Mouse (Mus musculus) neural tube, embryonic 13.5 days (tissue): ENCODE measurements around the gene Vmn1r125. TPM values are rescaled to one million over a fixed set of nuclear protein-coding genes. Genes with fewer than 3 reads are reported as not detected.
"Not testable (repeated sequence)": the region's sequence is repeated elsewhere in the genome, so short reads cannot be mapped to it uniquely, and the experiment has no call there.

Experiments used
- ATAC-seq: fragments of 200-750 bp; cut with Nextera tagmentation; 2 replicates; pipeline ENCODE4 v1.8.0; 2017; ENCODE audit warnings: low read depth, mild to moderate bottlenecking, moderate TSS enrichment, moderate library complexity
- H3K27ac ChIP-seq: fragments of 300-500 bp; sonication (generic); replicated peaks from 2 replicates; pipeline ENCODE4 v1.5.1; 2015; ENCODE audit warnings: moderate library complexity, mild to moderate bottlenecking, inconsistent platforms
- H3K27me3 ChIP-seq: fragments of 300-500 bp; sonication (generic); 2 replicates; pipeline ENCODE4 v1.6.1; 2015; ENCODE audit warnings: mild to moderate bottlenecking, inconsistent platforms
- H3K36me3 ChIP-seq: fragments of 300-500 bp; sonication (generic); 2 replicates; pipeline ENCODE4 v1.6.1; 2015; ENCODE audit warnings: mild to moderate bottlenecking, inconsistent platforms
- H3K4me1 ChIP-seq: fragments of 300-500 bp; sonication (generic); replicated peaks from 2 replicates; pipeline ENCODE4 v1.6.1; 2015; ENCODE audit warnings: inconsistent platforms
- H3K4me2 ChIP-seq: fragments of 300-500 bp; sonication (generic); 2 replicates; pipeline ENCODE4 v1.6.1; 2015; ENCODE audit warnings: inconsistent platforms, mild to moderate bottlenecking, moderate library complexity
- H3K4me3 ChIP-seq: fragments of 300-500 bp; sonication (generic); 2 replicates; pipeline ENCODE4 v1.5.1; 2015; ENCODE audit warnings: mild to moderate bottlenecking, inconsistent platforms
- H3K9ac ChIP-seq: fragments of 300-500 bp; sonication (generic); 2 replicates; pipeline ENCODE4 v1.6.1; 2015; ENCODE audit warnings: moderate library complexity, mild to moderate bottlenecking, inconsistent platforms
- H3K9me3 ChIP-seq: fragments of 300-500 bp; sonication (generic); 2 replicates; pipeline ENCODE4 v1.6.1; 2016; ENCODE audit warnings: inconsistent platforms
- WGBS: fragments of 180-500 bp; shearing (Covaris S2); methylation state at CpG from one replicate; pipeline ENCODE4 v1.1.7; 2015; 5-methylcytosine and 5-hydroxymethylcytosine counted together
- polyA plus RNA-seq: library from polyadenylated mRNA; unstranded; fragments of >200 nt; fragmentation: Nextera tagmentation; extraction: Ambion mirVana; gene quantifications from 2 replicates; pipeline ENCODE4 v1.2.1, GENCODE M21; 2015

The Vmn1r125 gene
- polyA plus RNA-seq, result not detected in 2 replicates

DNA sequence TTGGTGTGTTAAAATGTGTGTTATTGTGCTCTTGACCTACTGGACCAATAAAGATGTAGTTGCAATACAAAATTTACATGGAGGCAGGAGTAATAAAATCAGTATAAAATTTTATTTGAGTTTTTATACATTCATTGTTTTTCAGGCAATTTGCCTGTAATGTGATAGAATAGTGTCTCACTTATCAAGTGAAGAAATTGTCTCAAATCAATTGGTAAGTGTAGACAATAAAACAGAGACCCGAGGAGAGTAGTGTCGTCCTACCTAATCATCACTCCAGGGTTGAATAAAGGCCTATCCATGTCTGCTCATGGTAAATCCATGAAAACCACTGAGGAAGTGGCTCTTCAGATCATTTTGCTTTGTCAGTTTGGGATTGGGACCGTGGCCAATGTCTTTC lies at the start of gene Vmn1r125:
Gene Vmn1r125, plus strand, starts transcription at position 301 of the 400 bp plus-strand sequence.
- not testable (repeated sequence) for H3K4me1 ChIP-seq, H3K4me2 ChIP-seq, H3K27ac ChIP-seq, H3K9me3 ChIP-seq, H3K9ac ChIP-seq, H3K27me3 ChIP-seq, H3K4me3 ChIP-seq, H3K36me3 ChIP-seq, ATAC-seq
- WGBS, result 75% methylated on average over 3 of the region's 3 CpGs

DNA sequence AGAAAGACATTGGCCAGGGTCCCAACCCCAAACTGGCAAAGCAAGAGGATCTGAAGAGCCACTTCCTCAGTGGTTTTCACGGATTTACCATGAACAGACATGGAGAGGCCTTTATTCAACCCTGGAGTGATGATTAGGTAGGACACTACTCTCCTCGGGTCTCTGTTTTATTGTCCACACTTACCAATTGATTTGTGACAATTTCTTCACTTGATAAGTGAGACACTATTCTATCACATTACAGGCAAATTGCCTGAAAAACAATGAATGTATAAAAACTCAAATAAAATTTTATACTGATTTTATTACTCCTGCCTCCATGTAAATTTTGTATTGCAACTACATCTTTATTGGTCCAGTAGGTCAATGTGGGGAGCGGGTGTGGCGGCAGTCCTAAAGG lies 11.5 kb upstream of the Vmn1r125 start, which contains the start of gene Vmn1r124:
Gene Vmn1r124, minus strand, starts transcription at position 101 of the 400 bp plus-strand sequence.
- H3K4me1 ChIP-seq, H3K27me3 ChIP-seq, H3K27ac ChIP-seq, H3K9me3 ChIP-seq, H3K9ac ChIP-seq, H3K4me3 ChIP-seq, H3K4me2 ChIP-seq, H3K36me3 ChIP-seq, ATAC-seq: not testable (repeated sequence)
- WGBS, result 80% methylated on average over 4 of the region's 4 CpGs

DNA sequence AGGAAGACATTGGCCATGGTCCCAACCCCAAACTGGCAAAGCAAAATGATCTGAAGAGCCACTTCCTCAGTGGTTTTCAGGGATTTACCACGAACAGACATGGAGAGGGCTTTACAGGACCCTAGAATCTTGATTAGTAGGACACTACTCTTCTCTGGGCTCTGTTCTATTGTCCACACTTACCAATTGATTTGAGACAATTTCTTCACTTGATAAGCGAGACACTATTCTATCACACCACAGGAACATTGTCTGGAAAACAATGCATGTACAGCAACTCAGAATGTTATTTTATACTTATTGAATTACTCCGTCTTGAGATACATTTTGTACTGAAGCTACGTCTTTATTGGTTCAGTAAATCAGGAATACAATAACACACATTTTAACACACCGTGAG lies 29.4 kb downstream of the Vmn1r125 start, which contains the start of gene Vmn1r126:
Gene Vmn1r126, minus strand, starts transcription at position 101 of the 400 bp plus-strand sequence.
- not testable (repeated sequence) for H3K9ac ChIP-seq, ATAC-seq
- no CpG with 5 or more reads among the region's 5 CpGs for WGBS

DNA sequence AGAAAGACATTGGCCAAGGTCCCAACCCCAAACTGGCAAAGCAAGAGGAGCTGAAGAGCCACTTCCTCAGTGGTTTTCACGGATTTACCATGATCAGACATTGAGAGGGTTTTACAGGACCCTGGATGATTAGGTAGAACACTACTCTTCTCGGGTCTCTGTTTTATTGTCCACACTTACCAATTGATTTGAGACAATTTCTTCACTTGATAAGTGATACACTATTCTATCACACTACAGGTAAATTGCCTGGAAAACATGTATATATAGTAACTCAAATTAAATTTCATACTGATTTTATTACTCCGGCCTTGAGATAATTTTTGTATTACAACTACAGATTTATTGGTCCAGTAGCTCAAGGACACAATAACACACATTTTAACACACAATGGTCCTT lies 47.8 kb downstream of the Vmn1r125 start, which contains the start of gene Vmn1r127:
Gene Vmn1r127, minus strand, starts transcription at position 101 of the 400 bp plus-strand sequence.
- WGBS, result no CpG with 5 or more reads among the region's 3 CpGs
- H3K4me3 ChIP-seq, H3K9me3 ChIP-seq, H3K27me3 ChIP-seq, H3K4me1 ChIP-seq, H3K36me3 ChIP-seq, H3K27ac ChIP-seq, H3K4me2 ChIP-seq, ATAC-seq, H3K9ac ChIP-seq: not testable (repeated sequence)

More for the DNA sequence above, 29.4 kb downstream of the Vmn1r125 start, which contains the start of gene Vmn1r126:
- H3K36me3 ChIP-seq, H3K27ac ChIP-seq, H3K4me2 ChIP-seq, H3K9me3 ChIP-seq, H3K4me1 ChIP-seq, H3K27me3 ChIP-seq, H3K4me3 ChIP-seq: not testable (repeated sequence)

Other genes with a start within 250 kb of the Vmn1r125 start
- gene Vmn1r120, start 218.4 kb upstream of the Vmn1r125 start, polyA plus RNA-seq, result not detected in 2 replicates
- gene Vmn1r121, start 173.7 kb upstream of the Vmn1r125 start, polyA plus RNA-seq, result not detected in 2 replicates
- gene Vmn1r122, start 138.1 kb upstream of the Vmn1r125 start, polyA plus RNA-seq, result not detected in 2 replicates
- not detected in 2 replicates for gene Vmn1r123, start 110.0 kb upstream of the Vmn1r125 start, polyA plus RNA-seq
- gene Gm5157, start 81.8 kb upstream of the Vmn1r125 start, polyA plus RNA-seq, result not detected in 2 replicates
- gene Vmn1r124, start 11.6 kb upstream of the Vmn1r125 start, polyA plus RNA-seq, result not detected in 2 replicates
- gene Vmn1r126, start 29.3 kb downstream of the Vmn1r125 start, polyA plus RNA-seq, result not detected in 2 replicates
- not detected in 2 replicates for gene Vmn1r127, start 47.7 kb downstream of the Vmn1r125 start, polyA plus RNA-seq
- not detected in 2 replicates for gene Vmn1r128, start 77.2 kb downstream of the Vmn1r125 start, polyA plus RNA-seq
- not detected in 2 replicates for gene Vmn1r129, start 89.1 kb downstream of the Vmn1r125 start, polyA plus RNA-seq
- not detected in 2 replicates for gene Gm6882, start 160.6 kb downstream of the Vmn1r125 start, polyA plus RNA-seq
- gene Vmn1r130, start 239.6 kb downstream of the Vmn1r125 start, polyA plus RNA-seq, result not detected in 2 replicates